Mouse (Mus musculus) left cerebral cortex, adult 11 months (tissue): ENCODE measurements around the gene Hdac10.

Experiments used
- DNase-seq: peaks from one replicate; pipeline ENCODE4 v3.0.0; 2022; ENCODE audit warnings: low spot score

The Hdac10 gene

GRCm38 (mm10) chr15:89148496-89149270 lies 20.2 kb upstream of the Hdac10 start:
- DNase-seq, result no peak

- DNase-seq, result no peak
Measured at GRCm38 (mm10) chr15:89147895-89148294, 19.4 kb upstream of the Hdac10 start.

- no peak for DNase-seq
Measured at GRCm38 (mm10) chr15:89147456-89147855, 19.0 kb upstream of the Hdac10 start.

DNA sequence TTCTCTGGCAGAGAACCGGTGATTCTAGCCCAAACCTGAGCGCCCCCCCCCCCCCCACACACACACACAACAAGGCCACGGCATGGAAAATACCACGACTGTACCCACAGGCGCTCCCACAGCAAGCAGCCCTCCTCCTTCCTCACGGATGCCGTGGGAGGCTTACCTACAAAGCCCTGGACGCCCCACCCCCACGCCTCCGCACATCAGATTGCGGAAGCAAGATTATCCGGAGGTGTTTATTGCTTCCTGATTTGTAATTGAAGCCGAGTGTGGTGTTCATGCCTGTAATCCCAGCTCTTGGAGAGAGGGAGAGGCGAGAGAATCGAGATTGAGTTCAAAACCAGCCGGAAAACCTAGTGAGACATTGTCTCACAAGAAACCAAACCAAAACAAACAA lies 18.5 kb upstream of the Hdac10 start:
- DNase-seq, result no peak

- no peak for DNase-seq
Measured at GRCm38 (mm10) chr15:89146537-89146936, 18.0 kb upstream of the Hdac10 start.

- no peak for DNase-seq
Measured at GRCm38 (mm10) chr15:89145813-89146350, 17.4 kb upstream of the Hdac10 start.

- DNase-seq, result no peak
Measured at GRCm38 (mm10) chr15:89144965-89145364, 16.5 kb upstream of the Hdac10 start.

GRCm38 (mm10) chr15:89143134-89143533 lies 14.6 kb upstream of the Hdac10 start:
- DNase-seq, result no peak

GRCm38 (mm10) chr15:89141905-89142304 lies 13.4 kb upstream of the Hdac10 start:
- DNase-seq, result no peak

- DNase-seq, result no peak
Measured at GRCm38 (mm10) chr15:89141443-89141842, 12.9 kb upstream of the Hdac10 start.

GRCm38 (mm10) chr15:89140659-89141252 lies 12.3 kb upstream of the Hdac10 start, which contains the start of gene Mapk12:
Gene Mapk12, minus strand, starts transcription at chr15:89140703.
- no peak for DNase-seq

DNA sequence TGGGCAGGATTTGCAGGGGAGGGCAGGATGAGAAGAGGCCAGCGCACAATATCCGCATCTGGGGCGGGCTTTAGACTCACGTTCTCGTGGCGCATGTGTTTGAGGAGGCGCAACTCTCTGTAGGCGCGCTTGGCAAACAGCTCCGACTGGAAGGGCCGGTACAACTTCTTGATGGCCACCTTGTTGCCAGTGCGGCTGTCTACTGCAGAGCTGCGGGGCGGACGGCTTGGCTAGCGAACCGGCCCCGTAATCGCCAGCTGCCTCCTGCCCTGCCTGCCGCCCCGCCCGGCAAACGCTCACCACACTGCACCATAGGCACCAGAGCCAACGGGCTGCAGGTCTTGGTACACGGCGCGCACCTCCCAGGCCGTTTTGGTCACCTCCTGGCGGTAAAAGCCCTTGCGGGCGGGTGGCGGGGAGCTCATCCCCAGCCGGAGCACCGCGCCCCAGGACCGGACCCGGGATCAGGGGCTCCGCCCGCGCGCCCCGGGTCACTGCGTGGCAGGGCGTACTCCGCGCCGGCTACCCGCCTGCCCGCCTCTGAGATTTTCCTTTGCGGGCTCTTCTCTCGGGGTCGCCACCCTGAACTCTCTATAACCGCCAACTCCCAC lies 11.7 kb upstream of the Hdac10 start:
- DNase-seq, result peak; percentile 50

DNA sequence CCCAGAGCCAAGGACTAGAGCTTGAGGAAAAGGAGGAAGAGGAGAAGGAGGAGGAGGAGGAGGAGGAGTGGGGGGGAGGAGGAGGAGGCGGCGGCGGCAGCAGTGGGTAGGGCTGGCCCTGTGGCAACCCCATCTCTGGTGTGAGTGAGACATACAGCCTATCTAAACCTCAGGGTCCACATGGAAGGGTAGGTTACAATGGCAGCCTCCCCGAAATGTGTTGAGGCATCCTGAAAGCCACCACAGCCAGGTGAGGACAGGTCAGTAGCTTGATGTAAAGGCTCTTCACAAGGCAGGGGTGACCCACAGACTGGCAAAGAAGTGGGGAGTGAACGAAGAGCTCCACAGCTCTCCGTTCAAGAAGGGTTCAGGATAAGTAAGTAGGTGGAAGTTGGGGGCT lies 10.0 kb upstream of the Hdac10 start:
- DNase-seq, result no peak

DNA sequence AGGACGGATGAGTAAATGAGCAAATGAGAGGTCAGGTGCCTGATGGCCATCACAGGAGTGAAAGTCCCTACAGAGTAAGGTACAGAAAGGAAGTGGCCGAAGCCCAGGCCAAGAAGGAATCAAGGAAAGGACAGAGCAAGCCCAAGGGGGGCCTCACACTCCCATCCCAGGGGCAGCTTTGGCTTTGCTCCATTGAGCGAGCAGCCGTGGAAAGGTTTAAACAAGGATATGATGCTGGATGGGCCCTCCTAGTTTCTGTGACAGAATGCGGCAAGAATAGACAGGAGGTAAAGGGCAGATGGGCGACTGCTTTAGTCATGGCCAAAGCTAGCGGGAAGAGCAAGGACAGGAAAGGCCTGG lies 9.5 kb upstream of the Hdac10 start:
- DNase-seq, result no peak

DNA sequence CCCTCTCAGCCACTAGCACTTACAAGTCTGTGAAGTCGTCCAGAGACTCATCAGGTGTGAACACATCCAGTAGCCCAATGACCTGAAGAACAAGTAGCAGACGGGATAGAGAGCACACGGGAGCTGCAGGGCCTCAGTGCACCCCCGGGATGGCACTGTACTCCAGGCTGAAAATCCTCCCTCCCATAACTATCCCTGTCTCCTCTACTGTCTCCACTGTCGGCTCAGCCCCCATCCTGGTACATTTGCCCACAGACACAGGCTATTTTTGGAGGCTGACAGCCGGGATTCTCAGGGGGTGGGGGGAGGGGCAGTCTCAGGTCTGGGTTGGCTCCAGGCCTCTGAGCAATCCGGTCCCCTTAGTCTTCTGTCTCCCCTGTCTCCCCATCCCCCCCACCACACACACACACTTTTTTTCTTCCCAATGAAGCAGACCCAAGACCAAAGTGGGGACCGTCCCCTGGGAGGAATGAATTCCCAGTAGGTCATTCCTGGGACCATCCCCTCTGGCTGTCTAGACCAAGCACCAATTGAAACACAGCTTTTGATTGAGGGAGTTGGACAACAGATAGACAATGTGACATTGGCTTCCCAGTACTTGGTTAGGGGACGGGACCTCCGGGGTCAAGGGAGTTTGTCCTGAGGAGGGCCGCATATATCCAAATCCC lies 9.0 kb upstream of the Hdac10 start:
- DNase-seq, result no peak

- no peak for DNase-seq
Measured at GRCm38 (mm10) chr15:89136461-89137155, 8.1 kb upstream of the Hdac10 start.

- DNase-seq, result no peak
Measured at GRCm38 (mm10) chr15:89131316-89131715, 2.8 kb upstream of the Hdac10 start.

DNA sequence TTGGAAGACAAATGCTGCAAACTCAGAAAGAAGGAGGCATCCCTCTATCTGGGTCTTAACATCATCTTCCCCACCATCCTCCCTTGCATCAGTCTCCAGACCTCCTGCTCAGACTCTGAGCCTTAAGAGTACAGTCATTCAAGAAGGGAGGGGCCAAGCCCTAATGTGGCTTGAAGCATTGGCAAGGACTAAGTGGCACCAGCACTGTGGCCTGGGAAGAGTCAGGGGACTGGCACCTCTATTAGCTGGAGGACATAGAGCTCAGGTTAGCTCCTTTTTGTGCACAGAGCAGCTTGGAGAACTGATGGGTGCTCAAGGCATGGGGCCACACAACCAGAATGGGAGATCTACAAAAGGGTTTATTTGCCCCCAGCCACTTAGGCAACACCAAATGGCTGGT lies 1.7 kb upstream of the Hdac10 start:
- no peak for DNase-seq

DNA sequence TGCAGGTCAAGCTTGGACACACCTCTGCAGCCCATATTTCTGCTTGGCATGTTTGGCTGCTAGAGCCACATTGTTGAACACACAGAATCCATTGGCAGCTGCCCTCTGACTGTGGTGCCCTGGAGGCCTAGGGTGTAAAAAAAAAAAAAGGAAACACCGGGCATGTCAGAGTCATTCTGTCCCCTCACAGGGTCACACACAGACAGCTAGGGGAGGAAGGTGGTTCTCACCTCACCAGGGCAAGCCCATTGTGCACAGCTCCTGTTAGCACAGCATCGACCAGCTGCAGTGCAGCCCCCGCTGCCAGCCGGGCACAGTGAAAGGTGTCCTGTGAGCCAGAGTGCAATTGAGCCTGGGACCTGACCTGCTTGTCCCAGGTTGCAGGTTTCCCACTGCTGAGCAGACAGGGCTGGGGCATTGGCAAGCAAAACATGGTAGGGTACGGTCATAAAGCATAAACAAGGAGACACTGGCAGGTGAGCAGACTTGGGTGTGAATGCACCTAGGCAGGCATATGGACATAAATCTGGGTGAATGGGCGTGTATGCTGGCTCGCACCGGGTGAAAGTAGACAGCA lies 1.0 kb downstream of the Hdac10 start:
- no peak for DNase-seq

DNA sequence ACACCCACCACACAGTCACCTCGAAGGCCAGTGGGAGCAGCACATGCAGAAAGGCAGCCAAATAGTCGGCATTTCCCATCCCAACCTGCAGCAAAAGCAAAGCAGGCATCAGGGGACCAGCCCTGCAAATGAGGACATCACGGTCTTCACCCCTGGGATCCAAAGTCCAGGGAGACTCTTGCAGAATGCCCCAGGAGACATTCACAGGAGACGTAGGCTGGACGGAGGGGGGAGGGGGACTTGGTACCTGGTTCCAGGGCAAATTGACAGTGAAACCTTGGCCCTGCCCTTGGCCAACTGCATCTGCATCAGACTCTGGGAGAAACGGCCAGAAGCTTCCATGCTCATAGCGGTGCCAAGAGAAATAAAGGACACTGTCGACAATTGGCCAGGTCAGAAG lies 1.9 kb downstream of the Hdac10 start:
- no peak for DNase-seq

GRCm38 (mm10) chr15:89125351-89125750 lies 3.1 kb downstream of the Hdac10 start:
- no peak for DNase-seq

GRCm38 (mm10) chr15:89124312-89124711 lies 4.2 kb downstream of the Hdac10 start:
- no peak for DNase-seq
